Mouse (Mus musculus) lung, postnatal 36 days (tissue): ENCODE results near the gene Vmn1r152.
"Not testable (repeated sequence)": the region's sequence is repeated elsewhere in the genome, so short reads cannot be mapped to it uniquely, and the experiment has no call there.

Experiments
- DNase-seq: peaks from one replicate; pipeline ENCODE4 v3.0.0; 2022; ENCODE audit warnings: mixed read lengths

The Vmn1r152 gene

GRCm38 (mm10) chr7:22522667-22523066 is at the start of gene Vmn1r152:
Gene Vmn1r152, plus strand, starts transcription at chr7:22522967.
- DNase-seq = not testable (repeated sequence)

DNA sequence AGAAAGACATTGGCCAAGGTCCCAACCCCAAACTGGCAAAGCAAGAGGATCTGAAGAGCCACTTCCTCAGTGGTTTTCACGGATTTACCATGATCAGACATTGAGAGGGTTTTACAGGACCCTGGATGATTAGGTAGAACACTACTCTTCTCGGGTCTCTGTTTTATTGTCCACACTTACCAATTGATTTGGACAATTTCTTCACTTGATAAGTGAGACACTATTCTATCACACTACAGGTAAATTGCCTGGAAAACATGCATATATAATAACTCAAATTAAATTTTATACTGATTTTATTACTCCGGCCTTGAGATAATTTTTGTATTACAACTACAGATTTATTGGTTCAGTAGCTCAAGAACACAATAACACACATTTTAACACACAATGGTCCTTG is 23.2 kb upstream of the Vmn1r152 start, which contains the start of gene Vmn1r151:
Gene Vmn1r151 (minus strand): TSS at position 101 of the 400 bp plus-strand sequence.
- not testable (repeated sequence) for DNase-seq

- DNase-seq = not testable (repeated sequence)
Observed at GRCm38 (mm10) chr7:22534787-22535186, 12.0 kb downstream of the Vmn1r152 start, which contains the start of gene Gm8677. Gene Gm8677, minus strand, starts transcription at chr7:22534887.

- DNase-seq = not testable (repeated sequence)
Observed at GRCm38 (mm10) chr7:22565243-22565642, 42.5 kb downstream of the Vmn1r152 start, which contains the start of gene Gm4201. Gene Gm4201, minus strand, starts transcription at chr7:22565343.
